Mouse (Mus musculus) lung, postnatal 4 days (tissue): ENCODE results near the gene Slc29a1.

Source experiments
- DNase-seq, 2 experiments: peaks; one replicate each; pipeline ENCODE4 v3.0.0; 2021

Gene Slc29a1

DNA sequence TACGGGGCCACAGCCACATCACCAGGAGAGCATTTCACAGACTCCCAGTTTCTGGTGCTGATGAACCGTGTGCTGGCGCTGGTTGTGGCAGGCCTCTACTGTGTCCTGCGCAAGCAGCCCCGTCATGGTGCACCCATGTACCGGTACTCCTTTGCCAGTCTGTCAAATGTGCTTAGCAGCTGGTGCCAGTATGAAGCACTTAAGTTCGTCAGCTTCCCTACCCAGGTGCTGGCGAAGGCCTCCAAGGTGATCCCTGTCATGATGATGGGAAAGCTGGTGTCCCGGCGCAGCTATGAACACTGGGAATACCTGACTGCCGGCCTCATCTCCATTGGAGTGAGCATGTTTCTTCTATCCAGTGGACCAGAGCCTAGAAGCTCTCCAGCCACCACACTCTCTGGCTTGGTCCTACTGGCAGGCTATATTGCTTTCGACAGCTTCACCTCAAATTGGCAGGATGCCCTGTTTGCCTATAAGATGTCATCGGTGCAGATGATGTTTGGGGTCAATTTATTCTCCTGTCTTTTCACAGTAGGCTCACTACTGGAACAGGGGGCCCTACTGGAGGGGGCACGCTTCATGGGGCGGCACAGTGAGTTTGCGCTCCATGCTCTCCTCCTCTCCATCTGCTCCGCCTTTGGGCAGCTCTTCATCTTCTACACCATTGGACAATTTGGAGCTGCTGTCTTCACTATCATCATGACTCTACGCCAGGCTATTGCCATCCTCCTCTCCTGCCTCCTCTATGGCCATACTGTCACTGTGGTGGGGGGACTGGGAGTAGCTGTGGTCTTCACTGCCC is 32.8 kb downstream of the Slc29a1 start:
- no peak for DNase-seq

DNA sequence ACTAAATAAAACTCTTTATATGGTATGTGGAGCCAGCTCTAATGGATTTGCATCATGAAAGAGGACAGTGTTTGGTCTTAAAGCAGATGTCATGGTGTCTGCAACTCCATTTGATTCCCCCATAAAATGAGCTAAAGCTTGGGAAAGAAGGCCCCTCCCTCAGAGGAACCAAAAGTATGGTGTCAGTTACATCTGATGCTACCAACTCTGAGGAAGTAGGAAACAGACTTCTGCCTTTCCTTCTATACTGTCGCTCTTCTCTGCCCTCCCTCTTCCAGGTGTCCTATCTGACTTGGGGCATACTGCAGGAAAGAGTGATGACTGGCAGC is 33.4 kb downstream of the Slc29a1 start:
- no peak for DNase-seq

DNA sequence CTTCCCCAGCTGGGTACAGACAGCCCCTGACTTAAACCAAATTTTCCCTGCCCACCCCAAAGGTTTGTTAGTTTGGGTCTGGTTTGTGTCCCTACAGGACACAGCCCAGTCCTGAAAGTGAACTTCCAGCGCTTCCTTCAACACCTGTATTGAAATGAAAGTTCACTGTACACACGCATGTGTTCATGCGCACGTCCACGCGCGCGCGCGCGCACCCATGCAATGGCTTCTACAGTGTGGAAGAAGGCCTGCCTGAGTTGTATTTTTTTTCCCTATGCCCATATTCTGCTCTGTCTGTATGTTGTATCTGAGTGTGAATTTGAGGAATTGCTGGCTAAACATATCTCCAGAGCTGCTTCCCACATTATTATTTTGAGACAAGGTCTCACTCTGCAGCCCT is 34.3 kb downstream of the Slc29a1 start:
- DNase-seq, result no peak

DNA sequence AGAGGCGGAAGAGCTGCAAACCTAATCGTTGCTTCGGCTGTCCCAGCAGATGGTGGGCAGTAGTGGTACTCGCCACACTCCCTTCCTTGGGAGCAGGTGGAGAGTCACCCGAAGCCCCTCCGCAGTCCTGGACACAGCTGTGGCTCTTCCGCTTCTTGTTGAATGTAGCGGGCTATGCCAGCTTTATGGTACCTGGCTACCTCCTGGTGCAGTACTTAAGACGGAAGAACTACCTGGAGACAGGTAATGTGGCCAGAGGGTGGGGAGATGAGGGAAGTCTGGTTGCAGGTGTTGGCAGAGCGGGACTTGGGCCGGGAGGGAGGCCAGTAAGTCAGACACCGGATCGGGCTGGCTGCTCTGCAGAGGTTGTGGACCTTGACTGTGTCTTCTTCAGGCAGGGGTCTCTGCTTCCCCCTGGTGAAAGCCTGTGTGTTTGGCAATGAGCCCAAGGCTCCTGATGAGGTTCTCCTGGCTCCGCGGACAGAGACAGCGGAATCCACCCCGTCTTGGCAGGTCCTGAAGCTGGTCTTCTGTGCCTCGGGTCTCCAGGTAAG is 34.8 kb downstream of the Slc29a1 start:
- no peak for DNase-seq

DNA sequence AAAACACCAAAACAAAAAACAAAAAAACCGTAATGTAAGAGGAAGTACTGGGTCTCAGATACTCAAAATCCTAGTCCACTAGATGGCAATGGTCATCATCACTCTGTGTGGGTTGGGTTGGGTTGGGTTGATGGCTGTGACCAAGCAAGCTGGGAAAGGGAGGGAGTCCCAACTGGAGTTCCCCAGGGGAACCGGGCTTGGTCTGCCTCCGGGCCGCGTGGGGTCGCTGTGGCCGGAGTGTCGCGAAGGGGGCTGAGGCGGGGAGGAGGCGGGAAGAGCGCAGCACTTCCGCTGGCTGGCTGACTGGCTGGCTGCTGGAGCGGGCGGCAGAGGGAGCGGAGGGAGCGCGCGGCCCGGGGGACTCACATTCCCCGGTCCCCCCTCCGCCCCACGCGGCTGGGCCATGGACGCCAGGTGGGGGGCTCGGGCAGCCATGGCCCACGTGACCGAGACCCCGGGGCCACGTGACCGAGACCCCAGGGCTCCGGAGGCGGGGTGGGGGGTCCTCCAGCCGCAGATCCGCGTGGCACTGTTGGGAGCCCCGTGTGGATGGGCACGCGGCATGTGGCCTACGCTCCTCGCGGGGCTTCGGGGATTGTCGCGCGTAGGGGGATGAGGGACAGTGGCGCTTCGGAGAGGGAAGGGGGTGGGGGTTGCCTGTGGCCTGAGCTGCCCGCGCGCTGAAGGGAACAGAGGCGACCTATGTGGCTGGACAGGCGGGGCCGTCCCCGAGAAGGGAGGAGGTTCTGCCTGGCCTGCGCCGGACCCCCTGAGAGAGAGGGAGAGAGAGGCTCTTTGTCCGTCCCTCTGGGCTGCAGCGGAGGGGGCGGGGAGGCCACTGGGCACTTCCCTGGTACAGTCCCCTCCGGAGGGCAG is 35.5 kb downstream of the Slc29a1 start, which contains the start of gene Slc35b2:
TSS of gene Slc35b2 (plus strand) at position 220 of the 876 bp plus-strand sequence.
- DNase-seq, result peak; percentile 96 to 97

DNA sequence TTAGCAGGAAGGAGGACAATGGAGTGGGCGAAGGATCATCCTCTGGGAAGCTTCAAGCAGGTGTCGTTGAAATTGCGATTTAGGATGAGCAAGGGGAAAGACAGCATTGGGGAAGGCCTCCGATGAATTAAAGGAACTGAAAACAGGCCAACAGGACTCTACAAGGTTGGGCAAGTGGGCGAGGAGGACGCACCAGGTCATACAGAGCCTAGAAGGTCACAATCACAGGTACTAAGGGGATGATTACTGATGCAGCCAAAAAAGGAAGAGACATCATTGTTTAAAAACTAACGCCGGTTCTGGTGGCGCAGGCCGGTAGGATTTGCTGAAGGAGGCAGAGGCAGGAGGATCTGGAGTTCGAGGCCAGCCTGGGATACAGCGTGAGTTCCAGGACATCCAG is 36.2 kb downstream of the Slc29a1 start:
- DNase-seq, result no peak

DNA sequence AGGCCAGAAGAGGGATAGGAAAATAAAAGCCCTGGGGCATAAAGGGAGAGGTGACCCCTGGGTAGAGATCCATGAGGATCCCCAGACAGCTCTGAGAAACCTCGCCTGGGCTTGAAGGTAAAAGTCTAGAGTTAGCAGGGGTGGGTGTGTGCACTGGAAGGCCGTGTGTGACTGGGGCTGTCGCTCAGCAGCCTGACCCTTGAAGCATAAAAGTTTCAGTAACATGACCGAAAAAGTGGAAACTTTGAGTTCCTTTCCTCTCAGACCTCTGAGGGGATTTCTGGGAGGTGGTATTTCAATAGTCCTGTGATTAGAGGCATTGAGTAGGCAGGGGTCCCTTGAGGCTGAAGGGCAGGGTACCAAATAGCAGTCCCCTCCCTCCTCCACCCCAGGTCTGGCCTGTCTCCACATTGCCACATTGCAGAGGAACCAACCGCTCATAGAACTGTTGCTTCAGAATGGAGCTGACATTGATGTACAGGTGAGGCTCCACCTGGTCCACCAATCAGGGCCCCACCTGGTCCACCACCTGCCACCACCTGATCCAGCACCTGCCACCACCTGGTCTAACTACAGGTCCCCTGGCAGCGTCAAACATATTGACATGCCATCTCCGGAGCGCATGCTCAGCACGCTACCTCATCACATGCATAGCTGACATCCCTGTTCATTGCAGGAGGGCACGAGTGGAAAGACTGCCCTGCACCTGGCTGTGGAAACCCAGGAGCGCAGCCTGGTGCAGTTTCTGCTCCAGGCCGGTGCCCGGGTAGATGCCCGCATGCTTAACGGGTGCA is 39.5 kb downstream of the Slc29a1 start:
- peak in 1 of 2 experiments; percentile 3 for DNase-seq

DNA sequence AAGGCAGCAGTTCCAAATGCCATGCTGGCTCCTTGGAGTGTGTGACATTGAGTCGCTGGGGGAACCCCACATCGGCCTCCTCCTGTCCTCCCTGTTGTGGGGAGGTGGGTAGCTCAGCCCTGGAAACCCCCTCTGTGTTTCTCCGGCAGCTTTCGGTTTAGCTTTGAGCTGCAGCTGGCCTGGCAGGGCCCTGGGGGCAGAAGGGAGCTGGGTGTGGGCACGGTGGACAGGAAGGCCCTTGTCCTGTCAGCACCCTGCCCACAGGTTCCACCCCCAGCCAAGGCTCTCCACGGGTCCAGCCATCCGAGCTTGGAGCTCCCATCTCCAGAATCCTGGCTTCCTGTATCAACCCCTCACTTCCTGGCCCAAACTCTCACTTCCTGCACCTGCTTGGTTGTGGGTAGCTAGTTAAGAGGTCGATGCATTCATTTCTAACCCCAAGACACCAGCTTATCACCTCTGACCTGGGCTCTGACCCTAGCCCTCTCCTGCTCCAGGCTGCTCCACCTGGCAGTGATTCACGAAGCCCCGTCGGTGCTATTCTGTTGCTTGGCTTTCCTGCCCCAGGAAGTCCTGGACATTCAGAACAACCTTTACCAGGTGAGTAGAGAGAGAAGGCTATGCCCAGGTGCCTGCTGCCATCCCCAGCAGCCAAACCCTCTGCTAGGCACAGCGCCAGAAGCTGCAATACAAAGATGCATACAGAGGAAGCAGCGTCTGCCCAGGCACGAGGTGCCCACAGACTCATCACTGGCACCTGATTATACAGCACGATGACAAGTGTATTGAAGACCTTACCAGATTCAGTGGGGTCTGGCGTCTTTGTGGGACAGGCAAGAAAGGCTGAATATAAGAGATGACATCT is 41.2 kb downstream of the Slc29a1 start:
- DNase-seq, result peak in 1 of 2 experiments; percentile 7

DNA sequence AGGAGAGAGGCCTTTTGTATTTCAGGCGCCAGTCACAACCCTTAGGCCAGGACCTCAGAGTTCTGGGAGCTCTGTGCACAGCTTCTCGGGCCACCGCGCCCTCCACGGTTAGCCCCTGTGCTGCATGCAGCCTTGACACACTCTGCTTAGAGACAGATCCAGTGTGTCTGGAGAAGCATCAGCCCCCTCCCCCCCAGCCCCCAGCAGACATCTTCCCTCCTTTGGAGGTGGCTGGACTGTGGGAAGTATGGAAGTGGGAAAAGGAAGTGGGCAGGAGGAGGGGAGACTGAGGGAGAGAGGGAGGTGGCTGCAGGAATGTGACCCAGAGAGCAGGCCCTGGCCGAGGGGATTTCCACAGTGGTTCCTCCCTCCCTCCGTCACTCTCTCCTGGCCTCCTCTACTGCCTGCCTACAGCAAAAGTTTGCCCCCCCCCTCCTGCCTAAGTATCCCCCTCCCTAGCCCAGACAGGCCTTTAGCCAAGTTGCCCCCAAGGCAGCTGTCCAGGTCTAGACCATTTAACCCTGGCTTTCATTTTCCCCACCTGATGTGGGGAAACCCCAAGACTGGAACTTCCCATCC is 42.1 kb downstream of the Slc29a1 start:
- peak in 1 of 2 experiments; percentile 7 for DNase-seq

DNA sequence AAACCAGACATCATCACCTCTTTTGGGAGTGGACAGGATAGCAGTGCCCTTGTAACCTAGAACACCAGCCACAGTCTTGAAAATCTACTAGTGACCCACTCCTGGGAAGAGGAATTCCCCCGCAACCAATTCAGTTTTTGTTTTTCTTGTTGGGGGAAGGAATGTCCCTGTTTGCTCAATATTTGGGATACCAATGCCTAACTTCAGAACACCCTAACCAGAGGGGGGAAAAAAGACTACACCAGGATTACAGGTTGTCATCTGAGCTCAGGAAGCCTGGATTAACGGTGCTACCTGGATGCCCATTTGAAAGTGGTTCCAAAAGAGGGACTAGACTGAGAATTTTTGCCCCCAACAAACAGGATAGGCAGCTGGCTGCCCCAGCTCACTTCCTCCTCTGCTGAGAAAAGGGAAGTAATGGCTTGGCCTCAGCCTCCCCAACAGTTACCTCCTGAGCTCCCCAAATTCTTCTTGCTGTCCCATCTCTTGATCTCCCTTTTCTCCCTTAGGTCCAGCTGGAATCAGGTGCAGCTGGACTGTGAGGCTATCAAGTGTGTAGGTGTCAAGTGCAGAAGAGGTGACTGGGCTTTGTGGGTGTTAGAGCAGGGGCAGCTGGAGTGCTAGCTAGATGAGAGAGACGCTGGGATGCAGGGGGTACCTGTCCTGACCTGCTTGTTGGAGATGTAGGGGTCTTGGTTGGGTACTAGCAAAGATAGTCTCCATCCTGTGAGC is 42.7 kb downstream of the Slc29a1 start:
- peak in 1 of 2 experiments; percentile 16 for DNase-seq

DNA sequence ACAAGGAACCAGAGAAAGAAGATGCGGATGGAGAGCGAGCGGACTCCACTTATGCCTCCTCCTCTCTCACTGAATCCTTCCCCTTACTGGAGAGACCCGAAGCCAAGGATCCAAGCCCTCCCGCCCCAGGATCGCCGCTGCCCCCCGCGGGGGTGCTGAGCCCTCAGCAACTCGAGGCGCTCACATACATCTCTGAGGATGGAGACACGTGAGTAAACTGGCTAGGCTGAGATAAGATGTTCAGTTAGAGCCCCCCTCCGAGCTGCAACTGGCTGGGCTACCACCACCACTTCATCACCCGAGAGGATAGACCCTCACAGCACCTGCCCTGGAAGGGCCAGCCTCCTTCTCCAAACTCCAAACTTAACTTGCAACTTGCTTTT is 43.3 kb downstream of the Slc29a1 start:
- no peak for DNase-seq

DNA sequence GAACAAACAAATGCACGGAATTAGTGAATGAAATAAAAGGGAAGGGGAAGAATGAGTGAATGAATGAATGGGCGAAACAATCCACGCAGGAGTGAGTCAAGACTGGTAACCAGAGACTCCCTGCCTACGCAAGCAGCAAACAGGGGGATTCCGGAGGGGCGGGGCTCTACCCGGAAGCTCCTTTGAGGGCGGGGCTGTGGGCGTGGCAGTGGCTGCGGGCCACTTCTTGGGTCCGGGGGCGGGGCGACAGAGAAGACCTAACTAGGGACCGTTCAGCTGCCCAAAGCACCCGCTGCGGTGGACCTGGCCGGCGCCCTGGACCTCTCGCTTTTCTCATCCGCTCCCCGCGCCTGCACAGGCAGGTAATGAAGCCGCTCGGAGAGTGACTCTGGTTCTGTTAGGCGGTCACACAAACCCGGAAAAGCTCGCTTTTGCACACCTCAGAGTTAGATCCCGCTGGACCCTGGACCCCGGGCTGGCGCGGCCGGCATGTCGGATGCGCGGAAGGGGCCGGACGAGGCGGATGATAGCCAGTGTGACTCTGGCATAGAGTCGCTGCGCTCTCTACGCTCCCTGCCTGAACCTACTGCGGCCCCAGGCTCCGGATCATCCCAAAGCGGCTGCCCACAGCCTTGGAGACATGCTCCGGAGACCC is 43.8 kb downstream of the Slc29a1 start, which contains the start of gene Nfkbie:
TSS of gene Nfkbie (plus strand) at position 252 of the 655 bp plus-strand sequence.
- DNase-seq, result peak; percentile 94 to 97

DNA sequence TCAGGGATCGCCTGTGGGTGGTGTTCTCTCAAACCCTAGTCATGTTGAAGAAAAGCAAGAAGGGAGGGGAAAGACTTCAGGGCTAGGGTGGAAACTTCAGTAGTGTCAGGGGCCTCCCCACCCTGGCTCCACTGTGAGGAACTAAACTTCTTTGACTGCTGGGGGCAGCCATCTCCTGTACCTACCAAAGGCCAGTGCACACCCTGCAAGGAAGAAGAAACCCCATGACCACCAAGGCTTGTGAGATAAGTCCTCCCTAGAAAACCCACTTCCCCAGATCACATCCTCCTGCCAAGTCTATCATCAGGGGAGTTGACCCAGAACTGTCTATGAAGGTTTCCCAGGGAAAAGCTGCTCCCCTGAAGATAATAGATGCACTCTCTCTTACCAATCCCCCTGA is 45.0 kb downstream of the Slc29a1 start:
- no peak for DNase-seq

DNA sequence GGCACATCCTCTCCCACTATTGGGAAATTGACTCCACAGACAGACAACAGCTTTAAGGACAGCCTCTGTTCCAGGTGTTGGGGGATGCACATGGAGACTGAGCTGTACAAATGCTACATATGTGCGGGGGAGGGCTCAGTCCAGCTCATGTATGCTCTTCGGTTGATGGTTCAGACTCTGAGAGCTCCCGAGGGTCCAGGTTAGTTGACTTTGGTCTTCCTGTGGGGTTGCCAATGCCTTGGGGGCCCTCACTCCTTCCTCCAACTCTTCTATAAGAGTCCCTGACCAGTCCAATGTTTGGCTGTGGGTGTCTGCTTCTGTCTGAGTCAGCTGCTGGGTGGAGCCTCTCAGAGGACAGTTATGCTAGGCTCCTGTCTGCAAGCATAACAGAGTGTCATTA is 46.3 kb downstream of the Slc29a1 start:
- DNase-seq, result no peak

DNA sequence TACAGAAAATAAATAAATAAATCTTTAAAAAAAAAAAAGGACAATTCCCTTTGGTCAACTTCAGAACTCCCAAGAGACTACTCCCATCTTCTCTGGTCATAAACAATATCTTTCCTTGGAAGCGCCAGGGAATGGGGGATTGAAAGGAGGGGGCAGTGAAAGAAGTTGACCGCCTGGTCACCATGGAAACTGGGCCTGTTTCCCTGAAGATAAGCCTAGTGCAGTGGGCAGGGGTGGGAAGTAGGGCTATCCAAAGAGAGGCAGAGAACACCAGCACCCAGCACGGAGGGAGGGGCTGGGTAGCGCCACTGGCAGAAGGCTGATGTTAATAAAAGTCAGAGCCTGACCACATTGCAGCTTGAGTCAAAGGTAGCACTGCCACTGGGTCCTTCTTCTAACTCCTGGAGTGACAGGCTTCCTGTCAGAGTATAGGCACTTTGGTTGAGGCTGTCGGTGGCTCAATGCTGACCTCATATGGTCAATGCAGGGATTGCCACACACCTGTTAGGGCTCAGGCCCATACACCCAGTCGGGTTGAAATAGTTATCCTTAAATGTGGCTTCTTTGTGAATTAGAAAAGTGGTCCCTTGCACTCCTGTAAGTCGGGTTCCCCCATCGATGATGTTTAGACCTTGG is 47.5 kb downstream of the Slc29a1 start:
- peak; percentile 65 to 85 for DNase-seq

DNA sequence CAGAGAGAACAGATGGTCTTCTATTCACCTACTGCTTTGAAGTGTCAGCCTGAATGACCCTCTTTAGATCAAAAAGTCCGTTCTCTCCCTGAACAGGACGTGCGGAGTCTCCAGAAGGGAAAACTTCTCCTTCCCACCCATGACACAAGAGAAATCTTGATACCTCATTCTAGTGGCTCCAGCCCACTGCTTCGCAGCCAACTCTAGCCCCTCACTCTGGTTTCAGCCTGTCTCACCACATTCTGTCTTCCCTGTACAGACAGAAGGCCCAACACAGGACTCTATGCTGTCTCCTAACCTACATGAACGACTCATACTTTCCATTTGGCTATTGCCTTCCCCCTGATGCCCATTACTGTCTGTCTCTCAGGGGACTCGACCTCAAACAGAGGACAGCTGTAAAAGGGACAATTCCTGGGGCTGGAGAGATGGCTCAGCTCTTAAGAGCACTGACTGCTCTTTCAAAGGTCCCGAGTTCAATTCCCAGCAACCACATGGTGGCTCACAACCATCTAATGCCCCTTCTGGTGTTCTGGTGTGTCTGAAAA is 48.1 kb downstream of the Slc29a1 start:
- no peak for DNase-seq

DNA sequence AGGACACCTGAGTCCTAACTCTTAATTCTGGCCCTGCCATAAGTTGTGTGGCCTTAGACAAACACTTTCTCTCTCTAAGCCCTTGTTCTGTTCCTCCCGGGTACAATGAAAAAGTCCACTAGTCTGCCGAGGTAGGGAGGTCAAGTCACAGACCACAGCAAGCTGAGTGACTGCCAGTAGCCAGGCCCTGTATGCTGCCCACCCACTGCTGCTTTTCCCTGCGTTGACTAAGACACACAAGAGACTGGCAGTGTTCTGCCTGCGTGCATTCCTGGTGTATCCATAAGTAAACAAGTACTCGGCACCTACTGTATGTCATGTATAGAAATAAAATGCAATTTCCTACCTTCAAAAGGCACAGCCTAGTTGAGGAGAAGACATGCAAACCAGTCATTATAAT is 49.2 kb downstream of the Slc29a1 start:
- DNase-seq, result no peak

DNA sequence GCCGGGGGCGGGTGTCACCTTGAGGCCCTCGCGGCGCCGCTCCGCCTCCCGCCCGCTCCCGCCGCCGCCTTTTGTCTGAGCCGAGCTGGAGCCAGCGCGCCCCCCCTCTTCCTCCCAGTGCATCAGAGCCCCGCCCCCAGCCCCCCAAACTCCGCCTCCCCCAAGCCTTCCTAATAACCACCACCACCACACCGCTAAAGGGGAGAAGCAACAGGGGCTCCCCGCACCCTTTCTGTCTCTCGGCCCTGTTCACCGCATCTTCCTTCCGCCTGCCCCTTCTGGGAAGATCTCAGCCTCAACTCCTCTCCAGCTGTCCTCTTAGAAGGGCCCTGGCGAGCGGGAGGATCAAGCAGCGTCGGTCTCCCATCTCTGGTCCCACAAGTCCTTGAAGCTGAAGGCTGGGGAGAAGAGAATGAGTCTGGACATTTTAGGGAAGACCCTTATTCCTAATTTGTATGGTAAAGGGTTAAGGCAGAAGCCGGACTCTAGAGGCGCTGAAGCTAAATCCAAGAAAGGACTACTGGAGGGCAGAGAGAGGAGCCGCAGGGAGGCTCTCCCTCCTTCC is 49.7 kb downstream of the Slc29a1 start, which contains the start of gene Tmem151b:
TSS of gene Tmem151b (minus strand) at position 61 of the 565 bp plus-strand sequence.
- no peak for DNase-seq
